Mouse (Mus musculus) neural tube, embryonic 11.5 days (tissue): ENCODE data around the gene Il19. TPM values are rescaled to one million over a fixed set of nuclear protein-coding genes. Genes with fewer than 3 reads are reported as not detected.

Experiments
- ATAC-seq: fragments of 200-750 bp; cut with Nextera tagmentation; 2 replicates; pipeline ENCODE4 v1.8.0; 2017; ENCODE audit warnings: moderate number of reproducible peaks, mild to moderate bottlenecking, moderate TSS enrichment, moderate library complexity; ENCODE audit not compliant: insufficient read depth, low FRiP score, low TSS enrichment
- DNase-seq: peaks from one replicate; pipeline ENCODE4 v3.0.0-alpha.2; 2015; ENCODE audit warnings: low spot score
- H3K27ac ChIP-seq: fragments of 300-500 bp; sonication (generic); 2 replicates; pipeline ENCODE4 v1.5.1; 2014; ENCODE audit warnings: low read depth, mild to moderate bottlenecking, low read length
- H3K27me3 ChIP-seq: fragments of 300-500 bp; sonication (generic); 2 replicates; pipeline ENCODE4 v1.6.1; 2014; ENCODE audit warnings: mild to moderate bottlenecking, low read length, mixed read lengths; ENCODE audit not compliant: control insufficient read depth, insufficient read depth
- H3K36me3 ChIP-seq: fragments of 300-500 bp; sonication (generic); 2 replicates; pipeline ENCODE4 v1.6.1; 2014; ENCODE audit warnings: mild to moderate bottlenecking, low read length, moderate library complexity, mixed read lengths; ENCODE audit not compliant: control insufficient read depth, insufficient read depth
- H3K4me1 ChIP-seq: fragments of 300-500 bp; sonication (generic); 2 replicates; pipeline ENCODE4 v1.6.1; 2014; ENCODE audit warnings: low read length, mixed read lengths; ENCODE audit not compliant: control insufficient read depth, insufficient read depth
- H3K4me2 ChIP-seq: fragments of 300-500 bp; sonication (generic); 2 replicates; pipeline ENCODE4 v1.6.1; 2014; ENCODE audit warnings: low read depth, mild to moderate bottlenecking, moderate library complexity
- H3K4me3 ChIP-seq: fragments of 300-500 bp; sonication (generic); 2 replicates; pipeline ENCODE4 v1.5.1; 2014; ENCODE audit warnings: low read depth, low read length
- H3K9ac ChIP-seq: fragments of 300-500 bp; sonication (generic); 2 replicates; pipeline ENCODE4 v1.6.1; 2014; ENCODE audit warnings: mild to moderate bottlenecking, low read length
- H3K9me3 ChIP-seq: fragments of 300-500 bp; sonication (generic); 2 replicates; pipeline ENCODE4 v1.6.1; 2016; ENCODE audit warnings: low read length; ENCODE audit not compliant: control insufficient read depth
- WGBS: fragments of 180-500 bp; shearing (Covaris S2); extraction: QIAGEN DNeasy Blood & Tissue Kit; methylation state at CpG from one replicate; pipeline ENCODE4 v1.1.7; 2014; 5-methylcytosine and 5-hydroxymethylcytosine counted together
- polyA plus RNA-seq: library from polyadenylated mRNA; unstranded; fragments of >200 nt; fragmentation: Nextera tagmentation; extraction: Ambion mirVana; gene quantifications from 2 replicates; pipeline ENCODE4 v1.2.1, GENCODE M21; 2014

Gene Il19
- 0.23 TPM in 1 of 2 replicates, not detected in the other for polyA plus RNA-seq

- WGBS = 66% methylated on average over 4 of the region's 4 CpGs
- DNase-seq (no peak), ATAC-seq (no peak)
- Histone ChIP-seq H3K27me3 (no peaks in the 10 kb centered on the region), H3K4me2 (no peak within 1 kb of the TSS), H3K36me3 (no peaks in the 10 kb centered on the region), H3K27ac (no peak within 1 kb of the TSS), H3K4me3 (no peak within 1 kb of the TSS), H3K9me3 (no peaks in the 10 kb centered on the region), H3K9ac (no peak within 1 kb of the TSS), H3K4me1 (no peaks in the 10 kb centered on the region)
Measured at GRCm38 (mm10) chr1:130940065-130940687, at the start of gene Il19. Il19 (minus strand) TSS chr1:130940115.

DNA sequence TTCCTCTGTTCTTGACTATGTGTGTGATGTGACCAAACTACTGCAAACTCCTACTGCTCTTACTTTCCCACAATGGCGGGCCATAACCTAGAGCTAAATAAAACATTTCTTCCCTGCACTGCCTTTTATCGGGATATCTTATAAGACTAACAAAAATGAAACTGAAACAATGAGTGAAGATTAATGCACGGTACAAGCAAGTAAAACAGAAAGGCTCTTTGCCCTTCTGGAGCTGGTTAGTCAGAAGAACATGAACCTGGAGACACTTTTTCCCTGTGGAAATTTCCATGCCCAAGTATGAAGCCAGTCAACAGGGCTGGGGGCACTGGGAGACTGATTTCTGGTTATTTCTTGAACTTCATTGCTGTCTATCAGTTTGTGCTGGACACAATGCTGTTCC lies 49.4 kb upstream of the Il19 start:
- no peaks in the 10 kb centered on the region for H3K9me3 ChIP-seq

DNA sequence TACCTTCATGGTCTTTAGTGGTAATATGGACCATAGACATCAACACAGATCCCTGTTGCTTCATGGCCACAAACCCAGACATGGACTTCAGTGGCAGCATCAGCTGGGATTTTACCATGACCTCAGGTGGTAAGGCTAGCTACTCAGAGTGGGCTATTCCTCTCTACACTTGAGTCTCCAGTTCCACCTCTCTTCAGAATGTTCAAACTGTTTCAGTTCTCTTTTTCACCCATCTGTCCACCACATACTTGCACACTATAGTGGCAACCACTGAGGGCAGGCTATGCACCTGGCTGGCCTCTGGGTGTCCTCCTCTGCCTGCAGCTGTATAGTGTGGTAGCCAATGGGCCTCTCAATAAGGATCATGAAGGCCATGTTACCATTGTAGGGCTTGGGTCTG lies 47.5 kb upstream of the Il19 start:
- Histone ChIP-seq H3K27me3 (no peaks in the 10 kb centered on the region), H3K4me3 (no peak overlapping the region), H3K9ac (no peak overlapping the region), H3K4me2 (no peak overlapping the region), H3K4me1 (no peaks in the 10 kb centered on the region), H3K36me3 (no peaks in the 10 kb centered on the region), H3K9me3 (no peaks in the 10 kb centered on the region), H3K27ac (no peak overlapping the region)
- ATAC-seq (no peak), DNase-seq (no peak)

More for the DNA sequence above, 49.4 kb upstream of the Il19 start:
- no peak for DNase-seq
- H3K27ac ChIP-seq = no peak overlapping the region
- H3K4me2 ChIP-seq = no peak overlapping the region
- no peaks in the 10 kb centered on the region for H3K27me3 ChIP-seq
- H3K36me3 ChIP-seq = no peaks in the 10 kb centered on the region
- H3K9ac ChIP-seq = no peak overlapping the region
- no peak for ATAC-seq
- H3K4me1 ChIP-seq = no peaks in the 10 kb centered on the region
- H3K4me3 ChIP-seq = no peak overlapping the region
- WGBS = 93% methylated on average over 3 of the region's 3 CpGs

DNA sequence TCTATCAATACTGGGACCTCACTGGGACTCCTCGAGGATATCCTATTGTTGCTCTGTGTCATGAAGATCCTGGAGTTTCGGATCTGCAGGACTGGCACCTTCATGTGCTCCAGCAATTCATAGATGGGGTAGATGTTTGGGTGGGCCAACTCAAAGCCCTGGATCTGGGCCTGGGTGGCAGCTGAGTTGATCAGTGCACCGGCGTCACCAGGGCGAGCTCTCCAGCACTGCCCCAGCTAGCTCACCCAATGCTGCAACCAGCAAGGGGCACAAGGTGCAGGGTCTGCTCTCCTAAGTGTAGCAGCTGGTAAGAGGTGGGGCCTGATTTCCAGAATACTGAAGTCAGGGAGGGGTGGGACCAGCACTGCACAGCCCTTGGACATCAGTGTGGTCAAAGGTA lies 47.1 kb upstream of the Il19 start:
- no peak for ATAC-seq
- Histone ChIP-seq H3K27ac (no peak overlapping the region), H3K4me2 (no peak overlapping the region), H3K27me3 (no peaks in the 10 kb centered on the region), H3K9ac (no peak overlapping the region), H3K9me3 (no peaks in the 10 kb centered on the region), H3K4me1 (no peaks in the 10 kb centered on the region), H3K36me3 (no peaks in the 10 kb centered on the region), H3K4me3 (no peak overlapping the region)
- no peak for DNase-seq
- WGBS = 88% methylated on average over 5 of the region's 5 CpGs

GRCm38 (mm10) chr1:130984441-130984840 lies 44.5 kb upstream of the Il19 start:
- Histone ChIP-seq H3K27ac (no peak overlapping the region), H3K9ac (no peak overlapping the region), H3K4me2 (no peak overlapping the region), H3K9me3 (no peaks in the 10 kb centered on the region), H3K36me3 (no peaks in the 10 kb centered on the region), H3K27me3 (no peaks in the 10 kb centered on the region), H3K4me1 (no peaks in the 10 kb centered on the region), H3K4me3 (no peak overlapping the region)
- 62% methylated on average over 7 of the region's 7 CpGs for WGBS
- ATAC-seq (no peak), DNase-seq (no peak)

DNA sequence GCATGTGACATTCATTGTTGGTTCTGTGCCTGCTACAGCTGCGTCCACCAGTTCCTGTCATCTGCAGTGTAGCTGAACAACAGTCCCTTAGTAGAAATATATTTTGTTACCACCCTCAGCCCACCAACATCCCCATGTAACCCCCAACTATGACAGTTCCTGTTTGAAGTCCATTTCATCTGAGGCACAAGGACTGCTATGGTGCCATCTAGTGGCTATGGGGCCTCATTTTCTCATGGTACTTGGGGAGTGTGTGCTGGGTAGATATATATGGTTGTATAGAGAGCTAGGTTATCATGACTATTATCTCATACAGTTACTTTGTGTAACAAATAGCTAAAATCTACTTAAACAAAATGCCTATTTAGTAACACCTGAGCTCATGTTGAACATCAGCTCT lies 39.5 kb upstream of the Il19 start:
- no peaks in the 10 kb centered on the region for H3K4me1 ChIP-seq
- no peak overlapping the region for H3K9ac ChIP-seq
- no peaks in the 10 kb centered on the region for H3K27me3 ChIP-seq
- H3K9me3 ChIP-seq = no peaks in the 10 kb centered on the region
- no peaks in the 10 kb centered on the region for H3K36me3 ChIP-seq
- H3K4me2 ChIP-seq = no peak overlapping the region
- no peak overlapping the region for H3K27ac ChIP-seq
- 42% methylated on average over 1 of the region's 1 CpGs for whole genome bisulfite sequencing
- DNase-seq (peak; percentile 28), ATAC-seq (no peak)
- no peak overlapping the region for H3K4me3 ChIP-seq

DNA sequence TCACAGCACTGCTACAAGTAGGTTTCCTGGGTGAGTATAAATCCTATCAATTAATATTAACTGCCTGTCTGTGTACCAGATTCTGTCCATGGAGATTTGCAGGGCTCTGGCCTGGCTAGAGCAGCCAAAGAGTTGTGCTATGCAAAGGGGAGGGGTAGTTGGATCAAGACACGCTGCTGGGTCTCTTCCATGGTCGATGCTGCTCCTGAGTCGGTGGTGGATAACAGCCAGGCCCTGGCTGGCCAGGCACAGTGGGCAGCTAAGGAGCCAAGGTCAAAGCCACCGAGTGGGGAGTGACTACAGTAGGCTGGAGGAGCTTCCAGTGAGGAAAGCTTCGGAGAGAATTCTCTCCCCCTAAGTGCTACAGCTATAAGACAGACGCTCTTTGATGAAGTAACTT lies 24.0 kb upstream of the Il19 start:
- no peak overlapping the region for H3K4me3 ChIP-seq
- no peaks in the 10 kb centered on the region for H3K4me1 ChIP-seq
- no peak overlapping the region for H3K9ac ChIP-seq
- H3K9me3 ChIP-seq = no peaks in the 10 kb centered on the region
- H3K36me3 ChIP-seq = no peaks in the 10 kb centered on the region
- H3K27me3 ChIP-seq = no peaks in the 10 kb centered on the region
- WGBS = 86% methylated on average over 6 of the region's 6 CpGs
- H3K27ac ChIP-seq = no peak overlapping the region
- ATAC-seq = no peak
- no peak overlapping the region for H3K4me2 ChIP-seq
- DNase-seq = no peak

DNA sequence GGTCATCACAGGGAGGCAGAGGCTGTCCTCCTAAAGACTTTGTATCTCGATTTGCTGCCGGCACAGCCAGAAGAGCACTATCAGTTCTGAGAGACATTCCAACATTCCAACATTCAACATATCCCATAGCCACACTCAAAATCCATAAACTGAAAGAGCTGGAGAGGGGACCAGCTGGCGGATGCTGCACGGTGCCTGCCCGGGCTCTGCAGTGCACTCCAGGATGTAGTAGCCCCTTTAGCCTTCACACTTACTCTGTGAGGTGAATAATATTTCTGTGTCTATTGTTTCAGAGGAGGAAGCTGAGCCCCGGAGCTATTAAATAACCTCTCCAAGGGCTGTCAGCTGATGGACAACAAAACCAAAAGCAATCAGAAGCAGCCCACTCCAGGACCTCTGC lies 7.0 kb upstream of the Il19 start:
- no peak overlapping the region for H3K27ac ChIP-seq
- H3K36me3 ChIP-seq = no peaks in the 10 kb centered on the region
- H3K4me2 ChIP-seq = no peak overlapping the region
- no peak overlapping the region for H3K9ac ChIP-seq
- ATAC-seq (no peak), DNase-seq (no peak)
- no peaks in the 10 kb centered on the region for H3K4me1 ChIP-seq
- no peaks in the 10 kb centered on the region for H3K9me3 ChIP-seq
- 62% methylated on average over 6 of the region's 6 CpGs for whole genome bisulfite sequencing
- no peaks in the 10 kb centered on the region for H3K27me3 ChIP-seq
- H3K4me3 ChIP-seq = no peak overlapping the region

DNA sequence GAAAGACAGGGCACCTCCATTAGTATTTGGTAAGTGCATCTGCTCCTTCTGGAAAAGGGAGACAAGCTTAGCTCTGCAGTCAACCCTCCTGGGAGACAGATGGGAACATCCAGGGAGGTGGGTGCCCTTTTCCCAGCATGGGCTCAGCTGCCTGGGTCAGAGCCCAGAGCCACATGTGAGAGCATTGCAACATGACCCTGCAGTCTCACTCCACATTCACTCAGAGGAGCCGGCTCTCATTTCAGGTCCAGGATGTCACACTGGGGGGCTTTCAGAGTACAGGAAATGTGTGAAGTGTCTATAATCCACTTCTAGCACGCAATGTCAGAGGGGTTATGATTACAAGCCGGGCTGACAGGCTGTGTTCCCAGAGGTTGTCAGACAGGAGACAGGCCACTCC lies 1.9 kb upstream of the Il19 start:
- no peak for DNase-seq
- WGBS = 52% methylated on average over 3 of the region's 3 CpGs
- H3K36me3 ChIP-seq = no peaks in the 10 kb centered on the region
- H3K4me1 ChIP-seq = no peaks in the 10 kb centered on the region
- H3K4me2 ChIP-seq = no peak overlapping the region
- H3K4me3 ChIP-seq = no peak overlapping the region
- no peak overlapping the region for H3K27ac ChIP-seq
- H3K27me3 ChIP-seq = no peaks in the 10 kb centered on the region
- no peak overlapping the region for H3K9ac ChIP-seq
- no peaks in the 10 kb centered on the region for H3K9me3 ChIP-seq
- no peak for ATAC-seq
